Mouse (Mus musculus): Measurements from ENCODE around the gene Psmb5. TPM values are rescaled to one million over a fixed set of nuclear protein-coding genes. Genes with fewer than 3 reads are reported as not detected.
A peak's percentile ranks its signal among the peaks of the same experiment; 100 is the strongest.

Gene Psmb5
- total and polyA plus RNA-seq, 3 experiments = 299 to 416 (median 411) TPM

GRCm38 (mm10) chr14:54607226-54607625, 10.6 kb downstream of the Psmb5 start:
- in situ Hi-C loops (cut with MboI; ENCODE audit: low pct_ligation_motif_present, low pct_unique_long_range_greater_than_20kb, low sequenced_read_pairs) = no loop called here
- dilution Hi-C loops (cut with MboI; ENCODE audit: extremely low pct_ligation_motif_present, extremely low pct_unique_long_range_greater_than_20kb, low sequenced_read_pairs) = no loop called here
- no peak for DNase-seq (ENCODE audit: extremely low read depth)
- Histone ChIP-seq H3K27me3 (replicated peaks) (no peaks in the 10 kb centered on the region), H3K4me3 (replicated peaks in 1 of 3; ENCODE audit: low read depth in 2 of 3, low read length in 2 of 3, poor library complexity in 1 of 3) (no peak overlapping the region), H3K27ac (ENCODE audit: insufficient read depth, low read depth) (no peak overlapping the region), H3K4me1 (ENCODE audit: control insufficient read depth in 1 of 2, insufficient read depth in 2 of 2) (peaks cover 3 to 14% of the 10 kb centered on the region in 2 experiments; a peak in 3 of 4 replicates), H3K79me2 (replicated peaks; ENCODE audit: control insufficient read depth, extremely low read depth, insufficient read depth, poor library complexity, severe bottlenecking) (no peaks in the 10 kb centered on the region), H3K9ac (ENCODE audit: insufficient read depth, low read depth) (no peak overlapping the region), H3K4me2 (ENCODE audit: insufficient read depth, low read depth, poor library complexity, severe bottlenecking) (no peak overlapping the region), H3K9me3 (replicated peaks; ENCODE audit: low read length) (no peaks in the 10 kb centered on the region), H3K36me3 (replicated peaks in 1 of 2; ENCODE audit: control insufficient read depth in 1 of 2, insufficient read depth in 1 of 2, low read length in 1 of 2) (peaks cover 5 to 20% of the 10 kb centered on the region in 2 experiments)
- TF ChIP-seq EP300 (IDR thresholded peaks at IDR 0.05; ENCODE audit: low read length) (no peak), ELF1 (IDR thresholded peaks at IDR 0.05; ENCODE audit: low read depth, low read length) (no peak), E2F4 (IDR thresholded peaks at IDR 0.05; ENCODE audit: insufficient replicate concordance, low read depth, low read length) (no peak), BHLHE40 (IDR thresholded peaks at IDR 0.05; ENCODE audit: low read depth, low read length) (no peak), CHD2 (IDR thresholded peaks at IDR 0.05; ENCODE audit: low read length) (no peak), HCFC1 (IDR thresholded peaks at IDR 0.05; ENCODE audit: low read depth, low read length) (no peak)

- dilution Hi-C loops (cut with MboI; ENCODE audit: extremely low pct_ligation_motif_present, extremely low pct_unique_long_range_greater_than_20kb, low sequenced_read_pairs) = no loop called here
- H3K4me3 ChIP-seq (replicated peaks in 1 of 3; ENCODE audit: low read depth in 2 of 3, low read length in 2 of 3, poor library complexity in 1 of 3) = peak within 1 kb of the TSS; percentile 52 to 66 (median 56)
- H3K4me2 ChIP-seq (ENCODE audit: insufficient read depth, low read depth, poor library complexity, severe bottlenecking) = peak within 1 kb of the TSS; percentile 55
- H3K27ac ChIP-seq (ENCODE audit: insufficient read depth, low read depth) = no peak within 1 kb of the TSS
- H3K27me3 ChIP-seq (replicated peaks) = no peaks in the 10 kb centered on the region
- in situ Hi-C loops (cut with MboI; ENCODE audit: low pct_ligation_motif_present, low pct_unique_long_range_greater_than_20kb, low sequenced_read_pairs) = no loop called here
- H3K9ac ChIP-seq (ENCODE audit: insufficient read depth, low read depth) = peak within 1 kb of the TSS; percentile 56
- H3K4me1 ChIP-seq (ENCODE audit: control insufficient read depth in 1 of 2, insufficient read depth in 2 of 2) = peaks cover 3 to 16% of the 10 kb centered on the region in 2 experiments; a peak in 3 of 4 replicates
- no peaks in the 10 kb centered on the region for H3K9me3 ChIP-seq (replicated peaks; ENCODE audit: low read length)
- peak; percentile 66 for DNase-seq (ENCODE audit: extremely low read depth)
- TF ChIP-seq ZKSCAN1 (IDR thresholded peaks at IDR 0.05; ENCODE audit: borderline replicate concordance, low read depth, low read length) (no peak), USF1 (IDR thresholded peaks at IDR 0.05; ENCODE audit: low read depth, low read length) (no peak), USF2 (conservative IDR thresholded peaks at IDR 0.05; ENCODE audit: low read depth, low read length) (no peak), NELFE (IDR thresholded peaks at IDR 0.05; ENCODE audit: low read depth, low read length) (peak; percentile 68; the same call in 1 of the 2 replicates), TBP (conservative IDR thresholded peaks at IDR 0.05; ENCODE audit: low read depth, low read length) (0 out of 2 replicates have a peak, but pooled peaks have one; percentile 57), EP300 (IDR thresholded peaks at IDR 0.05; ENCODE audit: low read length) (no peak), BHLHE40 (IDR thresholded peaks at IDR 0.05; ENCODE audit: low read depth, low read length) (peak; percentile 67), ZNF384 (IDR thresholded peaks at IDR 0.05; ENCODE audit: low read depth, low read length) (peak; percentile 37; the same call in 1 of the 2 replicates), SIN3A (IDR thresholded peaks at IDR 0.05; ENCODE audit: low read length) (peak; percentile 54), MYC (IDR thresholded peaks at IDR 0.05; ENCODE audit: low read depth, low read length) (peak; percentile 24; the same call in 1 of the 2 replicates), CHD2 (IDR thresholded peaks at IDR 0.05; ENCODE audit: low read length) (no peak), CTCF (conservative IDR thresholded peaks at IDR 0.05 in 1 of 2, IDR thresholded peaks at IDR 0.05 in 1 of 2; ENCODE audit: low read depth in 2 of 2, low read length in 2 of 2) (no peak; a peak in 1 of 4 replicates), ZMIZ1 (IDR thresholded peaks at IDR 0.05; ENCODE audit: low read depth, low read length) (0 out of 2 replicates have a peak, but pooled peaks have one; percentile 35), CHD1 (IDR thresholded peaks at IDR 0.05; ENCODE audit: low read depth, low read length) (0 out of 2 replicates have a peak, but pooled peaks have one; percentile 51), TCF12 (IDR thresholded peaks at IDR 0.05; ENCODE audit: low read depth, low read length) (peak; percentile 42; the same call in 1 of the 2 replicates), POLR2AphosphoS2 (IDR thresholded peaks at IDR 0.05; ENCODE audit: low read depth, low read length) (no peak; the same call in 1 of the 2 replicates), POLR2A (IDR thresholded peaks at IDR 0.05; ENCODE audit: low read depth, low read length) (peak; percentile 67), IRF4 (IDR thresholded peaks at IDR 0.05; ENCODE audit: low read depth, low read length) (peak; percentile 11; the same call in 1 of the 2 replicates), NRF1 (IDR thresholded peaks at IDR 0.05; ENCODE audit: low read depth, low read length) (peak; percentile 30; the same call in 1 of the 2 replicates)
- peaks cover 0 to 8% of the 10 kb centered on the region in 2 experiments for H3K36me3 ChIP-seq (replicated peaks in 1 of 2; ENCODE audit: control insufficient read depth in 1 of 2, insufficient read depth in 1 of 2, low read length in 1 of 2)
- no peaks in the 10 kb centered on the region for H3K79me2 ChIP-seq (replicated peaks; ENCODE audit: control insufficient read depth, extremely low read depth, insufficient read depth, poor library complexity, severe bottlenecking)
These were observed 12.0 kb downstream of the Psmb5 start, which contains the start of gene 4931414P19Rik for GRCm38 (mm10) chr14:54605752-54606321. 4931414P19Rik (minus strand) TSS chr14:54605993.
